Mouse (Mus musculus) limb, embryonic 15.5 days (tissue): ENCODE results near the gene Sh3pxd2a. TPM values are rescaled to one million over a fixed set of nuclear protein-coding genes. Genes with fewer than 3 reads are reported as not detected.

Experiments
- ATAC-seq: fragments of 200-750 bp; cut with Nextera tagmentation; 2 replicates; pipeline ENCODE4 v1.8.0; 2017; ENCODE audit warnings: low read depth, moderate TSS enrichment; ENCODE audit not compliant: insufficient number of reproducible peaks, low FRiP score, low TSS enrichment
- H3K27ac ChIP-seq: fragments of 300-500 bp; sonication (generic); 2 replicates; pipeline ENCODE4 v1.5.1; 2015; ENCODE audit warnings: moderate library complexity, mild to moderate bottlenecking, inconsistent platforms
- H3K27me3 ChIP-seq: fragments of 300-500 bp; sonication (generic); 2 replicates; pipeline ENCODE4 v1.6.1; 2015; ENCODE audit warnings: inconsistent platforms
- H3K36me3 ChIP-seq: fragments of 300-500 bp; sonication (generic); 2 replicates; pipeline ENCODE4 v1.6.1; 2015; ENCODE audit warnings: inconsistent platforms
- H3K4me1 ChIP-seq: fragments of 300-500 bp; sonication (generic); 2 replicates; pipeline ENCODE4 v1.6.1; 2015; ENCODE audit warnings: inconsistent platforms
- H3K4me2 ChIP-seq: fragments of 300-500 bp; sonication (generic); 2 replicates; pipeline ENCODE4 v1.6.1; 2015; ENCODE audit warnings: mild to moderate bottlenecking, inconsistent platforms
- H3K4me3 ChIP-seq: fragments of 300-500 bp; sonication (generic); 2 replicates; pipeline ENCODE4 v1.5.1; 2015; ENCODE audit warnings: mild to moderate bottlenecking, inconsistent platforms
- H3K9ac ChIP-seq: fragments of 300-500 bp; sonication (generic); 2 replicates; pipeline ENCODE4 v1.6.1; 2015; ENCODE audit warnings: inconsistent platforms
- H3K9me3 ChIP-seq: fragments of 300-500 bp; sonication (generic); 2 replicates; pipeline ENCODE4 v1.6.1; 2016; ENCODE audit warnings: inconsistent platforms
- WGBS: fragments of 180-500 bp; shearing (Covaris S2); methylation state at CpG from one replicate; pipeline ENCODE4 v1.1.7; 2015; 5-methylcytosine and 5-hydroxymethylcytosine counted together
- polyA plus RNA-seq: library from polyadenylated mRNA; unstranded; fragments of >200 nt; fragmentation: Nextera tagmentation; extraction: Ambion mirVana; gene quantifications from 2 replicates; pipeline ENCODE4 v1.2.1, GENCODE M21; 2015

Gene Sh3pxd2a
- polyA plus RNA-seq, 1 experiment from 2014 or later: 12.4 TPM

GRCm38 (mm10) chr19:47337743-47338142 is 126.5 kb downstream of the Sh3pxd2a start:
- peak; percentile 52; the same call in 1 of the 2 replicates for ATAC-seq
- Histone ChIP-seq H3K9me3 (no peaks in the 10 kb centered on the region), H3K4me2 (peak overlapping the region; percentile 27; the same call in 1 of the 2 replicates), H3K27ac (0 out of 2 replicates have a peak overlapping the region, but pooled peaks have one; percentile 2), H3K4me3 (no peak overlapping the region), H3K4me1 (peaks cover 55% of the 10 kb centered on the region), H3K36me3 (no peaks in the 10 kb centered on the region), H3K9ac (no peak overlapping the region), H3K27me3 (no peaks in the 10 kb centered on the region; the same call in 1 of the 2 replicates)
- 18% methylated on average over 12 of the region's 12 CpGs for WGBS

DNA sequence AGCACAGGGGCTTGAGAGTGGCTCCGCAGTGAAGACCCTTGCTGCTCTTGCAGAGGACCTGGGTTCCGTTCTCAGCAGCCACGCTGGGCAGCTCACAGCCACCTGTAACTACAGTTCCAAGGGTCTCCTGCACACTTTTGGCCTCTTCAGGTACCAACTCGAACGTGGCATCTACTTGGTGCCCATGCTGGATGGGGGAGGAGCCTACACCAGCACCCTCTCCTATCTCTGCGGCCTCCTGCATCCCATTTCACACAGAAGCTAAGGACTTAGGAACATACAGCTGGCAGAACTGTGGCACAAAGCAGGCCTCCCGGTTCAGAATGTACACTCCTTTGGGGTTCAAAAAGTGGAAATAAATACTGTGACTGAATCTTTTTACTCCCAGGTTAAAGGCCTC is 127.0 kb downstream of the Sh3pxd2a start:
- no peaks in the 10 kb centered on the region; the same call in 1 of the 2 replicates for H3K36me3 ChIP-seq
- ATAC-seq: no peak
- H3K9ac ChIP-seq: no peak overlapping the region
- no peak overlapping the region for H3K27ac ChIP-seq
- 75% methylated on average over 7 of the region's 7 CpGs for WGBS
- peaks cover 58% of the 10 kb centered on the region for H3K4me1 ChIP-seq
- H3K4me3 ChIP-seq: no peak overlapping the region
- H3K9me3 ChIP-seq: no peaks in the 10 kb centered on the region
- H3K4me2 ChIP-seq: no peak overlapping the region
- H3K27me3 ChIP-seq: no peaks in the 10 kb centered on the region

DNA sequence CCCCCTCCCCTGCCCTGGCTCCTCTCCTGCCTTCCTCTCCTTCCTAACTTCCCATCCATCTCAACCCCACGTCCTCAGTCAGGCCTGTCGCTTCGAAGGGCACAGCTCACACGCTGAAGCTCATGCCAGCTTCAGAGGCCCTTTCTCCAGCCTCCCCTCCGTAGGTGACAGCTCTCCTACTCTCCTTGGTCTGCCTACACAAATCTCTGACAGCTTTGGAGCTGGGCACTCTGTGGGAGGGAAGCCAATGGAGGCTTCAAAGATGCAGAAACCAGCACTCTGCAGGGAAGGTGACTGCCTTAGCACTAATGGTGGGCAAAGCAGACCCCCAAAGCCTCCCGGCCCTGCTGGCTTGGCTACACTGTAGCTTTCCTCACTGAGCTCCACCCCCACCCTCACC is 128.9 kb downstream of the Sh3pxd2a start:
- H3K27me3 ChIP-seq: no peaks in the 10 kb centered on the region
- H3K27ac ChIP-seq: no peak overlapping the region
- H3K9me3 ChIP-seq: no peaks in the 10 kb centered on the region
- H3K4me1 ChIP-seq: peaks cover 71% of the 10 kb centered on the region
- WGBS: 60% methylated on average over 6 of the region's 6 CpGs
- H3K4me2 ChIP-seq: no peak overlapping the region
- no peak for ATAC-seq
- 0 out of 2 replicates have a peak overlapping the region, but pooled peaks have one; percentile 17 for H3K9ac ChIP-seq
- no peaks in the 10 kb centered on the region; the same call in 1 of the 2 replicates for H3K36me3 ChIP-seq
- no peak overlapping the region for H3K4me3 ChIP-seq

GRCm38 (mm10) chr19:47334713-47335112 is 129.5 kb downstream of the Sh3pxd2a start:
- WGBS: 61% methylated on average over 17 of the region's 17 CpGs
- no peaks in the 10 kb centered on the region for H3K9me3 ChIP-seq
- no peak overlapping the region for H3K4me2 ChIP-seq
- no peak overlapping the region for H3K27ac ChIP-seq
- H3K4me1 ChIP-seq: peaks cover 73% of the 10 kb centered on the region
- no peaks in the 10 kb centered on the region for H3K27me3 ChIP-seq
- no peak overlapping the region for H3K4me3 ChIP-seq
- H3K36me3 ChIP-seq: no peaks in the 10 kb centered on the region; the same call in 1 of the 2 replicates
- H3K9ac ChIP-seq: 0 out of 2 replicates have a peak overlapping the region, but pooled peaks have one; percentile 17
- ATAC-seq: no peak

DNA sequence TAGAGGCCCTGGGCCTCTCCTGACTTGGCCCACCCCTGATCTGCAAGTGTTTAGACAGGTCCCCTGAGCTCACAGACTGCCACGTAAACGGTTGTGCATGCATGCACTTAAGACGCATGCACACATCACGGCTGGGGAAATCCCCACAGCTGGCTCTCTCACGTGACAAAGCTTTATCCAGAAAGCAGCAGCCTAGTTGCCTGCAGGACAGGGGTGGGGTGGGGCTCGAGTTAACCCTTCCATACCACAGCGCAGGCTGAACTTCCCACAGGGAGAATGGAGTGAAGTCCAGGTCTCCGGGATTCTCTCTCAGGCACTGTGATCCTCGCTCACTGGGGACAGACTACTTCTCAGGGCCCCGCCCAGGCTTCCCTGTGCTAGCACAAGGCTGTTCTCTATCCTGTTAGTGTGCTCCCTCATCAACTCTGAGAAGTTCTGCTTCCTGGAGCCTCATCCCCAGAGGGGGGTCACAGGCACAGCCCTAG is 133.4 kb downstream of the Sh3pxd2a start:
- H3K9me3 ChIP-seq: no peaks in the 10 kb centered on the region
- H3K4me1 ChIP-seq: peaks cover 74% of the 10 kb centered on the region
- H3K4me3 ChIP-seq: no peak overlapping the region
- no peaks in the 10 kb centered on the region for H3K27me3 ChIP-seq
- H3K27ac ChIP-seq: peak overlapping the region; percentile 87
- WGBS: 6% methylated on average over 10 of the region's 10 CpGs
- no peak overlapping the region for H3K9ac ChIP-seq
- no peaks in the 10 kb centered on the region; the same call in 1 of the 2 replicates for H3K36me3 ChIP-seq
- H3K4me2 ChIP-seq: peak overlapping the region; percentile 30
- peak; percentile 85 for ATAC-seq

GRCm38 (mm10) chr19:47329102-47329501 is 135.1 kb downstream of the Sh3pxd2a start:
- no peaks in the 10 kb centered on the region for H3K27me3 ChIP-seq
- no peak for ATAC-seq
- H3K36me3 ChIP-seq: no peaks in the 10 kb centered on the region; the same call in 1 of the 2 replicates
- no peak overlapping the region for H3K4me2 ChIP-seq
- 82% methylated on average over 1 of the region's 1 CpGs for WGBS
- H3K9ac ChIP-seq: no peak overlapping the region
- H3K4me1 ChIP-seq: peaks cover 65% of the 10 kb centered on the region
- peak overlapping the region; percentile 72; the same call in 1 of the 2 replicates for H3K27ac ChIP-seq
- H3K9me3 ChIP-seq: no peaks in the 10 kb centered on the region
- no peak overlapping the region for H3K4me3 ChIP-seq

DNA sequence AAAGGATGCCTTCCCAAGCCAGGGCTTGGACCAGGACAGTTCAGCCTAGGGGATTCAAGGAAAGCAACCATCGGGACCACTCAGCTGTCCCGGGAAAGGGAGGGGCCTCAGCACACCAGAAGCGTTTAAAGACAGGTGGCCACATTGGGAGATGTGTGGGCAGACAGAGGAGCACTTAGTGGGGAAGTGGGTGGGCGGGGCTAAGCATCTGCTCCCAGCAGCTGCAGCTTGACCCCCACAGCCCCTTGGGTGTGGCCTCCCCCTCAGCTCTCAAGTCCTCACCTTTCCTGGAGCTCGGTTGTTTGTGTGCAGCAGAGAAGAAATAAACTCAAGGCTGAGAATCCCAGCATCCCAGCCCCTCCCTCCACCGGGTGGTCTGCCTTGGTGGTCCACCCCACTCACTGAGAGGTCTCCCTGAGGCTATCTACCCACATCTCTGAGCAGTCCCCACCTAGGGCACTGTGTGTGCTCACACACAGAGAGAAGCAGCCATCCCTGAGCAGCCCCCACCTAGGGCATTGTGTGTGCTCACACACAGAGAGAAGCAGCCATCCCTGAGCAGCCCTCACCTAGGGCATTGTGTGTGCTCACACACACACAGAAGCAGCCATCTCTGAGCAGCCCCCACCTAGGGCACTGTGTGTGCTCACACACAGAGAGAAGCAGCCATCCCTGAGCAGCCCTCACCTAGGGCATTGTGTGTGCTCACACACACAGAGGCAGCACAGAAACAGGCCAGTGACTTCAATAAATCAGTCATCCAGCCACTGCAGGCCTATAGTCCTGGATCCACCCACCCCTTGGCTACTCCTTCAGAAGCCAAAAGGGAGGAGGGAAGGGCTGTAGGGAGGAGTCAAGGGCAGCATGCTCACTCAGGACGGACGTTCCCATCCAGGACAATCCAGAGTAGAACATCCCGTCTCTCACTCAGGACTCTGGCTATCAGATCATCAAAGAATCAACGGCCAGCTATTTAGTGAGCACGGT is 136.0 kb downstream of the Sh3pxd2a start:
- no peaks in the 10 kb centered on the region for H3K27me3 ChIP-seq
- peaks cover 64% of the 10 kb centered on the region for H3K4me1 ChIP-seq
- peak overlapping the region; percentile 72 for H3K27ac ChIP-seq
- no peaks in the 10 kb centered on the region for H3K9me3 ChIP-seq
- no peak overlapping the region for H3K9ac ChIP-seq
- WGBS: 17% methylated on average over 11 of the region's 11 CpGs
- ATAC-seq: 0 out of 2 replicates have a peak, but pooled peaks have one; percentile 22
- no peaks in the 10 kb centered on the region; the same call in 1 of the 2 replicates for H3K36me3 ChIP-seq
- H3K4me2 ChIP-seq: no peak overlapping the region
- H3K4me3 ChIP-seq: no peak overlapping the region

DNA sequence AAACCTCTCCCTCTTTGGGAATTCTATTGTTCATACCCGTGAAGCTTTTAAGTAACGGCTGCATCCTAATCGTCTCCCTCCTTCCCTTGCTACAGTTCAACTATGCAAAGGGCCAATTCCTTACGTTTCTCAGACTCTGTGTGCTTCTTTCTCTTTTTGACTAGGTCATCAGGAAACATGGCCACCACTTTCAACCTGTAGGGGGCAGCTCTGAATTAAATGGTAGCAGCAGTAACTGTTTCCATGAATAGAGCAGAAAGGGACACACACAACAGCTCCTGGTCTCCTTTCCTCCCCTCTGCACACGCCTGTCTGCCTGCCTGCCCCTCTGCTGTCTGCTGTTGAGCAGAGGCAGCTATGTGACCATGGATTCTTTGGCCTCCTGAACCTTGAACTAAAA is 138.3 kb downstream of the Sh3pxd2a start:
- 0 out of 2 replicates have a peak overlapping the region, but pooled peaks have one; percentile 17 for H3K27ac ChIP-seq
- H3K4me2 ChIP-seq: no peak overlapping the region
- 48% methylated on average over 5 of the region's 5 CpGs for WGBS
- H3K9ac ChIP-seq: no peak overlapping the region
- no peak for ATAC-seq
- H3K4me1 ChIP-seq: peaks cover 71% of the 10 kb centered on the region
- no peak overlapping the region for H3K4me3 ChIP-seq
- no peaks in the 10 kb centered on the region for H3K27me3 ChIP-seq
- no peaks in the 10 kb centered on the region for H3K36me3 ChIP-seq
- no peaks in the 10 kb centered on the region for H3K9me3 ChIP-seq

GRCm38 (mm10) chr19:47323096-47323849 is 140.9 kb downstream of the Sh3pxd2a start:
- peak overlapping the region; percentile 74 for H3K27ac ChIP-seq
- H3K9me3 ChIP-seq: no peaks in the 10 kb centered on the region
- no peaks in the 10 kb centered on the region for H3K36me3 ChIP-seq
- ATAC-seq: 0 out of 2 replicates have a peak, but pooled peaks have one; percentile 47
- H3K9ac ChIP-seq: no peak overlapping the region
- WGBS: 38% methylated on average over 11 of the region's 11 CpGs
- H3K4me1 ChIP-seq: peaks cover 80% of the 10 kb centered on the region
- no peak overlapping the region for H3K4me3 ChIP-seq
- H3K27me3 ChIP-seq: no peaks in the 10 kb centered on the region
- H3K4me2 ChIP-seq: no peak overlapping the region

DNA sequence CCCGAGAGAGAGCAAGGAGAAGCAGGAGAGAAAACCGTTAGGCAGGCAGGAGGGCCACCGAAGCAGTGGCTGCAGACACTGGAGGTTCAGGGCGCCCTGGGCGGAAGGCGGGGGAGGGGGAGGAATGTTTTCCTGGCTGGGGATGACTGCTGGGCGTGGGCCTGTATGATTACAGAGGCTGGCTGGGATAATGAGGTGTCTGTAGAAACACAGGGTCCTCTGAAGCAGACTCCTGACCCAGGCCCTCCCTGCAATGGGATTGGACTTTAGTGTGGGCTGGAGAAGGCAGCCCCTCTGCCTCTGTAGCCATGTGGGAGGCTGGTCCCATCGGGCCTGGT is 143.9 kb downstream of the Sh3pxd2a start:
- Histone ChIP-seq H3K9me3 (no peaks in the 10 kb centered on the region), H3K4me1 (peaks cover 89% of the 10 kb centered on the region), H3K36me3 (no peaks in the 10 kb centered on the region), H3K27ac (peak overlapping the region; percentile 96), H3K4me3 (peak overlapping the region; percentile 28), H3K27me3 (no peaks in the 10 kb centered on the region), H3K9ac (no peak overlapping the region), H3K4me2 (peak overlapping the region; percentile 33)
- 12% methylated on average over 8 of the region's 8 CpGs for WGBS
- 0 out of 2 replicates have a peak, but pooled peaks have one; percentile 25 for ATAC-seq

GRCm38 (mm10) chr19:47319521-47320330 is 144.5 kb downstream of the Sh3pxd2a start:
- H3K9ac ChIP-seq: no peak overlapping the region
- ATAC-seq: no peak
- H3K4me2 ChIP-seq: peak overlapping the region; percentile 33
- no peaks in the 10 kb centered on the region for H3K9me3 ChIP-seq
- no peaks in the 10 kb centered on the region for H3K36me3 ChIP-seq
- H3K4me1 ChIP-seq: peaks cover 95% of the 10 kb centered on the region
- WGBS: 49% methylated on average over 10 of the region's 10 CpGs
- H3K27ac ChIP-seq: peak overlapping the region; percentile 96
- no peaks in the 10 kb centered on the region for H3K27me3 ChIP-seq
- peak overlapping the region; percentile 28 for H3K4me3 ChIP-seq
